Mouse (Mus musculus) myocyte (in vitro differentiated cells): Measurements from ENCODE around the gene Snrnp48. TPM values are rescaled to one million over a fixed set of nuclear protein-coding genes. Genes with fewer than 3 reads are reported as not detected.

Experiments
- H3K27me3 ChIP-seq: one replicate; pipeline ENCODE4 v1.6.1; 2011; ENCODE audit not compliant: control insufficient read depth, insufficient read depth, insufficient read length
- H3K36me3 ChIP-seq: one replicate; pipeline ENCODE4 v1.6.1; 2011; ENCODE audit not compliant: control insufficient read depth, insufficient read depth
- H3K4me2 ChIP-seq: one replicate; pipeline ENCODE4 v1.6.1; 2011; ENCODE audit warnings: low read depth, control low read depth
- H3K4me3 ChIP-seq: one replicate; pipeline ENCODE4 v1.5.1; 2011; ENCODE audit warnings: mild to moderate bottlenecking, control low read depth, moderate library complexity
- H3K79me2 ChIP-seq: one replicate; pipeline ENCODE4 v1.6.1; 2011; ENCODE audit not compliant: control insufficient read depth, insufficient read depth
- H3ac ChIP-seq: one replicate; pipeline ENCODE4 v1.6.1; 2011; ENCODE audit not compliant: control insufficient read depth, insufficient read length
- CEBPB ChIP-seq: IDR thresholded peaks from 2 replicates; pipeline ENCODE4 v1.6.1; 2011; ENCODE audit warnings: mild to moderate bottlenecking, moderate library complexity; ENCODE audit not compliant: poor library complexity, insufficient read depth, severe bottlenecking
- E2F4 ChIP-seq: IDR thresholded peaks from one replicate; pipeline ENCODE4 v1.6.1; 2011; ENCODE audit warnings: mild to moderate bottlenecking, control low read depth, moderate library complexity; ENCODE audit not compliant: insufficient read depth
- MAX ChIP-seq: IDR thresholded peaks from one replicate; pipeline ENCODE4 v1.6.1; 2011; ENCODE audit warnings: low read depth, mild to moderate bottlenecking, control low read depth
- MYOD1 ChIP-seq, 3 experiments: IDR thresholded peaks; one replicate each; pipeline ENCODE4 v1.6.1; 2011; ENCODE audit warnings: control low read depth in 2 of 3, low read depth in 2 of 3, mild to moderate bottlenecking in 2 of 3, moderate library complexity in 1 of 3; ENCODE audit not compliant: insufficient read length in 2 of 3, control insufficient read depth in 1 of 3
- MYOG ChIP-seq, 3 experiments: IDR thresholded peaks; one replicate each; pipeline ENCODE4 v1.6.1; 2011; ENCODE audit warnings: control low read depth in 2 of 3, low read depth in 2 of 3, mild to moderate bottlenecking in 2 of 3; ENCODE audit not compliant: insufficient read length in 2 of 3, control insufficient read depth in 1 of 3, insufficient read depth in 1 of 3
- POLR2A ChIP-seq: IDR thresholded peaks from one replicate; pipeline ENCODE4 v1.6.1; 2011; ENCODE audit warnings: low read depth, mild to moderate bottlenecking, control low read depth, moderate library complexity; ENCODE audit not compliant: insufficient read length
- POLR2AphosphoS2 ChIP-seq: IDR thresholded peaks from one replicate; pipeline ENCODE4 v1.6.1; 2011; ENCODE audit warnings: low read depth, control low read depth; ENCODE audit not compliant: insufficient read length
- REST ChIP-seq: IDR thresholded peaks from one replicate; pipeline ENCODE4 v1.6.1; 2011; ENCODE audit warnings: mild to moderate bottlenecking, control low read depth, moderate library complexity; ENCODE audit not compliant: insufficient read depth, insufficient read length
- SRF ChIP-seq: IDR thresholded peaks from one replicate; pipeline ENCODE4 v1.6.1; 2011; ENCODE audit warnings: low read depth; ENCODE audit not compliant: control insufficient read depth, insufficient read length
- TCF12 ChIP-seq: IDR thresholded peaks from one replicate; pipeline ENCODE4 v1.6.1; 2011; ENCODE audit warnings: mild to moderate bottlenecking, control low read depth; ENCODE audit not compliant: poor library complexity, insufficient read depth, severe bottlenecking
- TCF3 ChIP-seq: IDR thresholded peaks from one replicate; pipeline ENCODE4 v1.6.1; 2011; ENCODE audit warnings: low read depth, control low read depth; ENCODE audit not compliant: insufficient read length
- USF1 ChIP-seq: IDR thresholded peaks from one replicate; pipeline ENCODE4 v1.6.1; 2011; ENCODE audit warnings: low read depth, mild to moderate bottlenecking, control low read depth, moderate library complexity
- polyA plus RNA-seq: library from polyadenylated mRNA; unstranded; fragments of >200 nt; fragmentation: generic; extraction: Trizol; gene quantifications from one replicate; pipeline ENCODE4 v1.2.1, GENCODE M21; 2012; ENCODE audit warnings: missing spikeins

Snrnp48 gene
- polyA plus RNA-seq, 1 experiment, result 8.6 TPM

- H3K36me3 ChIP-seq, result no peaks in the 10 kb centered on the region
- H3K27me3 ChIP-seq, result no peaks in the 10 kb centered on the region
- H3K4me3 ChIP-seq, result no peak overlapping the region
- H3K4me2 ChIP-seq, result no peak overlapping the region
- H3K79me2 ChIP-seq, result no peaks in the 10 kb centered on the region
- H3ac ChIP-seq, result no peak overlapping the region
- TF ChIP-seq POLR2AphosphoS2 (no peak), TCF3 (no peak), CEBPB (no peak), TCF12 (no peak), USF1 (no peak), E2F4 (no peak), POLR2A (no peak), SRF (no peak), REST (no peak), MYOG (IDR thresholded peaks at IDR 0.05; ENCODE audit: control insufficient read depth in 1 of 3, insufficient read depth in 1 of 3, insufficient read length in 2 of 3, low read depth in 2 of 3) (no peak), MAX (no peak), MYOD1 (IDR thresholded peaks at IDR 0.05; ENCODE audit: control insufficient read depth in 1 of 3, insufficient read length in 2 of 3, low read depth in 2 of 3) (no peak)
These were observed 39.8 kb upstream of the Snrnp48 start for GRCm38 (mm10) chr13:38164932-38165331.

- Histone ChIP-seq H3K79me2 (no peaks in the 10 kb centered on the region), H3K4me3 (no peak overlapping the region), H3K4me2 (no peak overlapping the region), H3K36me3 (no peaks in the 10 kb centered on the region), H3ac (no peak overlapping the region), H3K27me3 (no peaks in the 10 kb centered on the region)
- TF ChIP-seq POLR2A (no peak), MYOG (IDR thresholded peaks at IDR 0.05; ENCODE audit: control insufficient read depth in 1 of 3, insufficient read depth in 1 of 3, insufficient read length in 2 of 3, low read depth in 2 of 3) (no peak), E2F4 (no peak), CEBPB (no peak), MYOD1 (IDR thresholded peaks at IDR 0.05; ENCODE audit: control insufficient read depth in 1 of 3, insufficient read length in 2 of 3, low read depth in 2 of 3) (no peak), MAX (no peak), POLR2AphosphoS2 (no peak), REST (no peak), TCF3 (no peak), USF1 (no peak)
These were observed 37.7 kb upstream of the Snrnp48 start for GRCm38 (mm10) chr13:38167056-38167455.

DNA sequence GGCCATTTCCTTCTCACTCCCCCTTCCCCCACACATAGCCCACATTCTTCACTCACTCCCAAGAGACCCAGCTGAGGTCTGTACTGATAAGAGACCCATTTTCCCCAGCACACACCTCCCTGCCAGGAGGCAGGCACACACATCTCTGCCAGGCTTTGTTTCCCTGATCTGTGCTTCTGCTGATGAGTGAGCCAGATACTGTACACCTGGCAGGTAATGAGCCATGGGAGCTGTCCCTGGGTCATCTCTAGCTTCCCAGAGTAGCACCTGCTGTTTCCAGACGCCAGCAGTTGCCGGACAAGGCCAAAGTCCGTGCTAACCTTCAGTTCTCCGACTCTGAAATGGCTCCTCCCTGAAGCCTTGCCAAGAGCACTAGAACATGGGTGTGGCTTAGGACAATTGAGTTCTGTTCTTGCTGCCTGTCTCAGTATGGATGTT is 34.0 kb upstream of the Snrnp48 start:
- no peaks in the 10 kb centered on the region for H3K36me3 ChIP-seq
- H3K27me3 ChIP-seq, result peaks cover 9% of the 10 kb centered on the region
- H3K4me2 ChIP-seq, result no peak overlapping the region
- no peak overlapping the region for H3K4me3 ChIP-seq
- TF ChIP-seq TCF12 (no peak), USF1 (no peak), TCF3 (no peak), POLR2AphosphoS2 (no peak), MYOG (IDR thresholded peaks at IDR 0.05; ENCODE audit: control insufficient read depth in 1 of 3, insufficient read depth in 1 of 3, insufficient read length in 2 of 3, low read depth in 2 of 3) (no peak), E2F4 (no peak), SRF (no peak), POLR2A (no peak), REST (no peak), MYOD1 (IDR thresholded peaks at IDR 0.05; ENCODE audit: control insufficient read depth in 1 of 3, insufficient read length in 2 of 3, low read depth in 2 of 3) (no peak), CEBPB (no peak), MAX (no peak)
- H3ac ChIP-seq, result no peak overlapping the region
- no peaks in the 10 kb centered on the region for H3K79me2 ChIP-seq

DNA sequence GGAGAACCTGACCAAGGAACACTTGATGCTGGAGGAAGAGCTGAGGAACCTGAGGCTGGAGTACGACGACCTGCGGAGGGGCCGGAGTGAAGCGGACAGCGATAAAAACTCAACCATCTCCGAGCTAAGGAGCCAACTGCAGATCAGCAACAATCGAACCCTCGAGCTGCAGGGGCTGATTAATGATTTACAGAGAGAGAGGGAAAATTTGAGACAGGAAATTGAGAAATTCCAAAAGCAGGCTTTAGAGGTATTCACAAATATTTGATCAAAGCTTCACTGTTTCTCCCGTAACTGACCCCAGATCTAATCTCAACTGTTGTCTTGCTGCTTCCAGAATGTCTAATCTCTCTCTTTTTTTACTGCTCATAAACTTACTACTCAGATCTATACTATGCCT is 11.3 kb upstream of the Snrnp48 start:
- TF ChIP-seq SRF, result no peak
- no peak for TF ChIP-seq MAX
- TF ChIP-seq POLR2A, result no peak
- no peaks in the 10 kb centered on the region for H3K79me2 ChIP-seq
- peaks cover 7% of the 10 kb centered on the region for H3K27me3 ChIP-seq
- no peak overlapping the region for H3K4me2 ChIP-seq
- no peaks in the 10 kb centered on the region for H3K36me3 ChIP-seq
- H3ac ChIP-seq, result no peak overlapping the region
- H3K4me3 ChIP-seq, result no peak overlapping the region

GRCm38 (mm10) chr13:38201413-38201812 is 3.3 kb upstream of the Snrnp48 start:
- Histone ChIP-seq H3K36me3 (no peaks in the 10 kb centered on the region), H3ac (no peak overlapping the region), H3K79me2 (peaks cover 14% of the 10 kb centered on the region), H3K27me3 (no peaks in the 10 kb centered on the region), H3K4me3 (no peak overlapping the region), H3K4me2 (no peak overlapping the region)
- TF ChIP-seq CEBPB (no peak), TCF3 (no peak), SRF (no peak), USF1 (no peak)
